Comparison of ENCODE assay signal across 15 mouse cellular contexts in genomic region chr11:58931576-58931975, GRCm38 (mm10). TPM values are rescaled to one million over a fixed set of nuclear protein-coding genes. Genes with fewer than 3 reads are reported as not detected.
DNase-seq lines count a peak whose midpoint lies in the region; ATAC-seq and TF ChIP-seq lines count a peak whose summit lies in the region.
"Had no signal": no experiment of that assay in that cellular context is flagged by ENCODE, and none has a peak within 500 bp of the region (broad histone marks: within the 10 kb centered on the region; RNA-seq: fewer than 3 reads in every experiment).

No protein-coding gene starts in this region.

- H3K9me3 ChIP-seq in forebrain, postnatal 0 days (ENCODE audit: low read length), result no peaks in the 10 kb centered on the region
- no peaks in the 10 kb centered on the region for H3K9me3 ChIP-seq in forebrain, embryonic 12.5 days
- H3K9me3 ChIP-seq in limb, embryonic 13.5 days, result no peaks in the 10 kb centered on the region
- no peaks in the 10 kb centered on the region for H3K9me3 ChIP-seq in limb, embryonic 10.5 days (replicated peaks)
- no peaks in the 10 kb centered on the region for H3K9me3 ChIP-seq in liver, embryonic 15.5 days (replicated peaks)
- H3K9me3 ChIP-seq: hindbrain, embryonic 15.5 days; neural tube, embryonic 12.5 days; stomach, embryonic 15.5 days had no signal

- H3K27ac ChIP-seq in forebrain, postnatal 0 days (ENCODE audit: low read depth, low read length), result no peak overlapping the region
- H3K27ac ChIP-seq in forebrain, embryonic 12.5 days, result no peak overlapping the region
- no peak overlapping the region for H3K27ac ChIP-seq in limb, embryonic 13.5 days
- no peak overlapping the region for H3K27ac ChIP-seq in limb, embryonic 10.5 days
- 0 out of 2 replicates have a peak overlapping the region, but pooled peaks have one; percentile 86 for H3K27ac ChIP-seq in liver, embryonic 15.5 days (replicated peaks)
- H3K27ac ChIP-seq: hindbrain, embryonic 15.5 days; neural tube, embryonic 12.5 days; stomach, embryonic 15.5 days had no signal

- peak; percentile 15; the same call in 1 of the 2 replicates for ATAC-seq in forebrain, postnatal 0 days
- no peak for ATAC-seq in forebrain, embryonic 12.5 days (ENCODE audit: low FRiP score)
- ATAC-seq in limb, embryonic 13.5 days (ENCODE audit: low FRiP score, low read depth), result no peak
- ATAC-seq in liver, embryonic 15.5 days (ENCODE audit: insufficient read depth), result no peak

- 81% methylated on average over 4 of the region's 4 CpGs for WGBS in forebrain, postnatal 0 days
- WGBS in forebrain, embryonic 12.5 days, result 87% methylated on average over 4 of the region's 4 CpGs
- 66% methylated on average over 4 of the region's 4 CpGs for WGBS in limb, embryonic 13.5 days
- 88% methylated on average over 4 of the region's 4 CpGs for WGBS in limb, embryonic 10.5 days
- WGBS in liver, embryonic 15.5 days (ENCODE audit: insufficient replicate concordance), result 64% methylated on average over 4 of the region's 4 CpGs

- H3K4me1 ChIP-seq in forebrain, postnatal 0 days (ENCODE audit: insufficient read depth), result peaks cover 3% of the 10 kb centered on the region; the same call in 1 of the 2 replicates
- peaks cover 17% of the 10 kb centered on the region for H3K4me1 ChIP-seq in forebrain, embryonic 12.5 days
- peaks cover 1% of the 10 kb centered on the region; the same call in 1 of the 2 replicates for H3K4me1 ChIP-seq in limb, embryonic 13.5 days
- 0 out of 2 replicates have a peak, but pooled peaks cover 6% of the 10 kb centered on the region for H3K4me1 ChIP-seq in limb, embryonic 10.5 days
- H3K4me1 ChIP-seq in liver, embryonic 15.5 days (replicated peaks), result peaks cover 60% of the 10 kb centered on the region

- H3K4me3 ChIP-seq in forebrain, postnatal 0 days (ENCODE audit: low read depth, low read length), result no peak overlapping the region
- H3K4me3 ChIP-seq in forebrain, embryonic 12.5 days (replicated peaks), result no peak overlapping the region
- no peak overlapping the region for H3K4me3 ChIP-seq in limb, embryonic 13.5 days
- H3K4me3 ChIP-seq in limb, embryonic 10.5 days, result no peak overlapping the region
- H3K4me3 ChIP-seq in liver, embryonic 15.5 days (replicated peaks), result no peak overlapping the region
- H3K4me3 ChIP-seq: hindbrain, embryonic 15.5 days; neural tube, embryonic 12.5 days; stomach, embryonic 15.5 days had no signal

- no peaks in the 10 kb centered on the region for H3K27me3 ChIP-seq in forebrain, postnatal 0 days (ENCODE audit: insufficient read depth, low read length)
- no peaks in the 10 kb centered on the region for H3K27me3 ChIP-seq in forebrain, embryonic 12.5 days
- H3K27me3 ChIP-seq in limb, embryonic 13.5 days, result no peaks in the 10 kb centered on the region
- no peaks in the 10 kb centered on the region for H3K27me3 ChIP-seq in limb, embryonic 10.5 days (ENCODE audit: low read depth, poor library complexity, severe bottlenecking)
- H3K27me3 ChIP-seq in liver, embryonic 15.5 days, result no peaks in the 10 kb centered on the region
- H3K27me3 ChIP-seq: hindbrain, embryonic 15.5 days; neural tube, embryonic 12.5 days; stomach, embryonic 15.5 days had no signal

- no peak overlapping the region for H3K9ac ChIP-seq in forebrain, postnatal 0 days
- no peak overlapping the region for H3K9ac ChIP-seq in forebrain, embryonic 12.5 days
- H3K9ac ChIP-seq in limb, embryonic 13.5 days, result peak overlapping the region; percentile 4; the same call in 1 of the 2 replicates
- no peak overlapping the region for H3K9ac ChIP-seq in liver, embryonic 15.5 days
- H3K9ac ChIP-seq: hindbrain, embryonic 15.5 days; neural tube, embryonic 12.5 days; stomach, embryonic 15.5 days had no signal

- H3K4me2 ChIP-seq in forebrain, postnatal 0 days (ENCODE audit: low read depth), result no peak overlapping the region
- H3K4me2 ChIP-seq in forebrain, embryonic 12.5 days, result no peak overlapping the region
- no peak overlapping the region for H3K4me2 ChIP-seq in limb, embryonic 13.5 days (replicated peaks)
- no peak overlapping the region for H3K4me2 ChIP-seq in liver, embryonic 15.5 days
- H3K4me2 ChIP-seq: heart, embryonic 11.5 days; hindbrain, embryonic 15.5 days; neural tube, embryonic 12.5 days; stomach, embryonic 15.5 days had no signal

- no peak for DNase-seq in forebrain, postnatal 0 days
- no peak for DNase-seq in limb, embryonic 10.5 days (ENCODE audit: low spot score)
- DNase-seq in B cell, adult 2 months, result peak; percentile 39 to 53
- no peak for DNase-seq in adrenal gland, postnatal 25 days
- no peak for DNase-seq in testis, postnatal 14 days (ENCODE audit: low spot score)

- peak; percentile 41 for TF ChIP-seq CTCF in forebrain, postnatal 0 days (IDR thresholded peaks at IDR 0.05; ENCODE audit: low read depth)

- peaks cover 47% of the 10 kb centered on the region for H3K36me3 ChIP-seq in forebrain, postnatal 0 days (ENCODE audit: insufficient read depth)
- peaks cover 54% of the 10 kb centered on the region for H3K36me3 ChIP-seq in forebrain, embryonic 12.5 days (replicated peaks)
- H3K36me3 ChIP-seq in limb, embryonic 13.5 days, result peaks cover 55% of the 10 kb centered on the region
- peaks cover 56% of the 10 kb centered on the region for H3K36me3 ChIP-seq in limb, embryonic 10.5 days
- H3K36me3 ChIP-seq in liver, embryonic 15.5 days (replicated peaks), result peaks cover 54% of the 10 kb centered on the region

RNA-seq across cellular contexts. Expression of gene Rnf187, which starts 7.1 kb away (rescaled TPM):
- 668 and 716 TPM in 2 replicates for total RNA-seq in forebrain, postnatal 0 days (2014; rRNA removed)
- polyA plus RNA-seq in forebrain, postnatal 0 days (2015; fragmentation: Nextera tagmentation; extraction: Ambion mirVana), result 583 and 608 TPM in 2 replicates
- 403 and 431 TPM in 2 replicates for polyA plus RNA-seq in forebrain, embryonic 12.5 days (2016; fragmentation: Nextera tagmentation; extraction: Ambion mirVana)
- 245 and 261 TPM in 2 replicates for polyA plus RNA-seq in limb, embryonic 13.5 days (2015; fragmentation: Nextera tagmentation; extraction: Ambion mirVana)
- 222 and 238 TPM in 2 replicates for polyA plus RNA-seq in limb, embryonic 10.5 days (2016; fragmentation: Nextera tagmentation; extraction: Ambion mirVana)
- polyA plus RNA-seq in liver, embryonic 15.5 days (2015; fragmentation: Nextera tagmentation; extraction: Ambion mirVana), result 111 and 117 TPM in 2 replicates
- total RNA-seq in adrenal gland, postnatal 25 days (2021), result 154 and 161 TPM in 2 replicates

RNA-seq across cellular contexts. Expression of gene Btnl10, which starts 13.9 kb away (rescaled TPM):
- total RNA-seq in forebrain, postnatal 0 days (2014; rRNA removed), result 0.10 TPM in 1 of 2 replicates, not detected in the other
- not detected in 2 replicates for polyA plus RNA-seq in forebrain, postnatal 0 days (2015; fragmentation: Nextera tagmentation; extraction: Ambion mirVana)
- 0.08 TPM in 1 of 2 replicates, not detected in the other for polyA plus RNA-seq in forebrain, embryonic 12.5 days (2016; fragmentation: Nextera tagmentation; extraction: Ambion mirVana)
- 0.11 TPM in 1 of 2 replicates, not detected in the other for polyA plus RNA-seq in limb, embryonic 13.5 days (2015; fragmentation: Nextera tagmentation; extraction: Ambion mirVana)
- 0.05 TPM in 1 of 2 replicates, not detected in the other for polyA plus RNA-seq in limb, embryonic 10.5 days (2016; fragmentation: Nextera tagmentation; extraction: Ambion mirVana)
- 14.3 and 16.4 TPM in 2 replicates for polyA plus RNA-seq in liver, embryonic 15.5 days (2015; fragmentation: Nextera tagmentation; extraction: Ambion mirVana)
- total RNA-seq in adrenal gland, postnatal 25 days (2021), result not detected in 2 replicates
- polyA plus RNA-seq: hindbrain, embryonic 15.5 days; large intestine, adult 2 months; limb, embryonic 11.5 days; neural tube, embryonic 12.5 days had no signal

RNA-seq across cellular contexts. Expression of gene Hist3h2ba, which starts 17.1 kb away (rescaled TPM):
- total RNA-seq in forebrain, postnatal 0 days (2014; rRNA removed), result 446 and 960 TPM in 2 replicates
- 111 and 146 TPM in 2 replicates for polyA plus RNA-seq in forebrain, postnatal 0 days (2015; fragmentation: Nextera tagmentation; extraction: Ambion mirVana)
- polyA plus RNA-seq in forebrain, embryonic 12.5 days (2016; fragmentation: Nextera tagmentation; extraction: Ambion mirVana), result 185 and 187 TPM in 2 replicates
- 35.8 and 40.7 TPM in 2 replicates for polyA plus RNA-seq in limb, embryonic 13.5 days (2015; fragmentation: Nextera tagmentation; extraction: Ambion mirVana)
- polyA plus RNA-seq in limb, embryonic 10.5 days (2016; fragmentation: Nextera tagmentation; extraction: Ambion mirVana), result 3.2 and 4.5 TPM in 2 replicates
- polyA plus RNA-seq in liver, embryonic 15.5 days (2015; fragmentation: Nextera tagmentation; extraction: Ambion mirVana), result 9.2 and 9.6 TPM in 2 replicates
- 8.5 and 9.6 TPM in 2 replicates for total RNA-seq in adrenal gland, postnatal 25 days (2021)

RNA-seq across cellular contexts. Expression of gene Hist3h2a, which starts 22.9 kb away (rescaled TPM):
- 181 and 199 TPM in 2 replicates for total RNA-seq in forebrain, postnatal 0 days (2014; rRNA removed)
- polyA plus RNA-seq in forebrain, postnatal 0 days (2015; fragmentation: Nextera tagmentation; extraction: Ambion mirVana), result 58.0 and 58.7 TPM in 2 replicates
- polyA plus RNA-seq in forebrain, embryonic 12.5 days (2016; fragmentation: Nextera tagmentation; extraction: Ambion mirVana), result 91.9 and 92.9 TPM in 2 replicates
- 29.6 and 29.9 TPM in 2 replicates for polyA plus RNA-seq in limb, embryonic 13.5 days (2015; fragmentation: Nextera tagmentation; extraction: Ambion mirVana)
- polyA plus RNA-seq in limb, embryonic 10.5 days (2016; fragmentation: Nextera tagmentation; extraction: Ambion mirVana), result 8.4 and 11.3 TPM in 2 replicates
- 16.1 and 16.4 TPM in 2 replicates for polyA plus RNA-seq in liver, embryonic 15.5 days (2015; fragmentation: Nextera tagmentation; extraction: Ambion mirVana)
- total RNA-seq in adrenal gland, postnatal 25 days (2021), result 21.2 and 25.6 TPM in 2 replicates

RNA-seq across cellular contexts. Expression of gene Trim17, which starts 22.9 kb away (rescaled TPM):
- total RNA-seq in forebrain, postnatal 0 days (2014; rRNA removed), result 3.4 and 4.0 TPM in 2 replicates
- 0.65 TPM in 2 replicates for polyA plus RNA-seq in forebrain, postnatal 0 days (2015; fragmentation: Nextera tagmentation; extraction: Ambion mirVana)
- polyA plus RNA-seq in forebrain, embryonic 12.5 days (2016; fragmentation: Nextera tagmentation; extraction: Ambion mirVana), result 0.89 and 1.0 TPM in 2 replicates
- 0.87 and 1.7 TPM in 2 replicates for polyA plus RNA-seq in limb, embryonic 13.5 days (2015; fragmentation: Nextera tagmentation; extraction: Ambion mirVana)
- polyA plus RNA-seq in limb, embryonic 10.5 days (2016; fragmentation: Nextera tagmentation; extraction: Ambion mirVana), result 0.31 and 0.35 TPM in 2 replicates
- 0.06 and 0.14 TPM in 2 replicates for polyA plus RNA-seq in liver, embryonic 15.5 days (2015; fragmentation: Nextera tagmentation; extraction: Ambion mirVana)
- 0.21 TPM in 1 of 2 replicates, not detected in the other for total RNA-seq in adrenal gland, postnatal 25 days (2021)
- total RNA-seq: common myeloid progenitor, adult 5-6 weeks had no signal

Comparison
In these comparisons a context has a peak if more than half of its experiments do, and no peak if none do; other contexts are left out.
1. DNase-seq: peak in B cell, adult 2 months (2 of 2); none in forebrain, postnatal 0 days (single experiment), limb, embryonic 10.5 days (single experiment), adrenal gland, postnatal 25 days (single experiment) and testis, postnatal 14 days (single experiment).
2. RNA of gene Btnl10, which starts 13.9 kb away (polyA plus RNA-seq): 14.3 to 16.4 TPM in liver, embryonic 15.5 days; 0.08 TPM in forebrain, embryonic 12.5 days, 0.05 TPM in limb, embryonic 10.5 days, 0.11 TPM in limb, embryonic 13.5 days and not detected in forebrain, postnatal 0 days; every median in the first group is over 10 times any median in the second.